Mouse (Mus musculus) right cerebral cortex, postnatal 4 days (tissue): Measurements from ENCODE around the gene Plekhh3.

ENCODE experiments used
- DNase-seq: peaks from one replicate; pipeline ENCODE4 v3.0.0-alpha.2; 2022

Plekhh3 gene

DNA sequence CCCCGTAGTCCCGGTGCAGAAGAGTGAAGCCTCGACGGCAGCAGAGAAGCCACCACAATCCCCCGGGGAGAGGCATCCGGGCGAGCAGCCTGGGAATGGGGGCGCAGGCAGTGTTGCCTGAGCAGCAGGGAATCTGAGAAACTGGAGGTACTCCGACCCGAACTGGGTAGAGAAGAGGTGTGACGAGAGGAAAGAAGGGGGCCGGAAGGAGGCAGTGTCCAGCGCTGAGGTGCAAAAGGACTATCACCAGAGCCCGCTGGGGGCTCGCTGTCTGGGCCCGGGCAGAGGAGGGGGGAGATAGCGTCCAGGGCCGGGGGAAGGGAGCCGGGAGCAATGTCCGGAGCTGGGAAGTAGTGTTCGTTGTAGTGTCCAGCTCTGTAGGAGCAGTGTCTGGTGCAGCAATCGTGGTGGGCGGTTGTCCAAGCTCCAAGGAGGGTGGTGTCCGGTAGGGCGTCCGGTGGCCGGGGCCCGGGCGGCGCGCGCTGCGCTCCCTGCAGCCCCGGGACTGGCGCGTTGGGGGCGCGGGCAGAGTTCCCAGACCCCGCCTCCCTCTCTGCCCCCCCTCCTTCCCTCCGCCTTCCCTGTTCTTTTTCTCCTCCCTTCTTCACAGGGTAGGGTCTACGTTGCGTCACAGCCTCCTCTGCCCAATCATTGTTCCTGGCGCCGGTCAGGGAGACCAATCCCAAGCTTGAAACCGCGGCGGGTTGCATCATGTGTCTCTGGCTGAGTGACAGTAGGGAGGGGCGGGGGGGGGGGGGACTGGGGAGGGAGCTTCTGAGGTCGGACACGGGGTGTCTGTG is at the start of gene Plekhh3:
Plekhh3 (minus strand) TSS at position 541 of the 800 bp plus-strand sequence.
- DNase-seq, result peak; percentile 86

GRCm38 (mm10) chr11:101220853-101221252 is 49.7 kb upstream of the Plekhh3 start:
- DNase-seq, result no peak

DNA sequence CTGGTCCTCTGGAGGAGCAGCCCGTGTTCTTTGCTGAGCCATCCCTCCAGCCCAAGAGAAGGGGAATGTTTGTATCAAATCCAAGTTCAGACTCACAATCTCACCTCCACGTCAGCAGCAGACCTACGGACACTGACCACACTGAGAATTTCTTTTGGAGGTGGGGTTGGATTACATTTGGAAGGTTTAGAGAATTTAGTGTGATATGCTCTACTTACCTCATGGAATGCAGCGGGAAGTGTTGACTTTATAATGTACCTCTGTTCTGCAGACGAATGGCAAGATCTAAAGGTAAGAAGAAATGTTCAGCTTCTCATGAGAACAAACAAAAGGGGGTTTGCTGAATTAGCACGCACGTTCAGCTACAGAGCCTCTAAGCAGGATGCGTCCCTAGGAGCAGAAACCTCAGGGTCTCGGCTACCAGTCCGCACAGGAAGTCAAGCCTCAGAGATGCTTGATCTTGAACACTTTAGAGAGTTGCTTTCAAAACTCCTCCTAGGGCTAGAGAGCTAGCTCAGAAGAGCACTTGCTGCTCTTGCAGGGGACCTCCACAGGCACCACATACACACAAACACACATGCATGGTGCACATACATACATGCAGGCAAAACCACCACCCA is 47.4 kb upstream of the Plekhh3 start:
- DNase-seq, result no peak

DNA sequence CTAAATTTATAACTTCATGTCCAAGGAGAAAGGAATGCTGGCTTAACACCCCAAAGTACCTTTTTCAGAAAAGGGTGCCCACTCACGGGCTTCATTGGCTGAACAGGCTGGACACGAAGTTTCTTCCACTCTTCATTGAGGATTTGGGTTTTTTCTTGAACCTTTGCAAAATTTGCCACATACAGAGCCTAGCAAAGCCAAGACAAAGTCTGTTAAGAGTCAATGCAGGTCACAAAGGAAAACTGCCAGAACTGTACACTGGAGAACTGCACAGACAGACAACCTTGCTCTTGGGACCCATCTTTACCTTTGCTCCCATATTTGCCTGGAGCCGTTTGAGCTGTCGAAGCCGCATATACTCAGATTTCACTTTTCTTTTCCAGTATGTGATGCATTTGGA is 45.8 kb upstream of the Plekhh3 start:
- no peak for DNase-seq

DNA sequence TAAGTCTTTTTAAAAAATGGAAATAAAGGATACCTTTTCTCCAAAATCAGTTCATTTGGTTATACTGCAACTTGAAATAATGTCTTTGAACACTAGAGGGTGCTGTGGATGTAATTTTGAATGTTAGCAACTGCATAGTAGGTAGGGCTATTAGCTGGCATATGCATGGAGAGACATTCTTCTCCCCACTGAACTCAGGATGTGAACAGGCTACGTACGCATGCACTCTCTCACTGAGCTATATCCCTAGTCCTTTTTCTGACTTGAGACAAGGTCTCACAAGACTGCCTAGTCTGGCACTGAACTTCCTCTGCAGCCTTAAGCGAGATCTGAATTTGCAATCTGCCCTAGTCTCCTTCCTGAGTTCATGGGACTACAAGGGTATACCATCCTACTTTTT is 40.8 kb upstream of the Plekhh3 start:
- DNase-seq, result no peak

- no peak for DNase-seq
Observed at GRCm38 (mm10) chr11:101200986-101201385, 29.8 kb upstream of the Plekhh3 start.

DNA sequence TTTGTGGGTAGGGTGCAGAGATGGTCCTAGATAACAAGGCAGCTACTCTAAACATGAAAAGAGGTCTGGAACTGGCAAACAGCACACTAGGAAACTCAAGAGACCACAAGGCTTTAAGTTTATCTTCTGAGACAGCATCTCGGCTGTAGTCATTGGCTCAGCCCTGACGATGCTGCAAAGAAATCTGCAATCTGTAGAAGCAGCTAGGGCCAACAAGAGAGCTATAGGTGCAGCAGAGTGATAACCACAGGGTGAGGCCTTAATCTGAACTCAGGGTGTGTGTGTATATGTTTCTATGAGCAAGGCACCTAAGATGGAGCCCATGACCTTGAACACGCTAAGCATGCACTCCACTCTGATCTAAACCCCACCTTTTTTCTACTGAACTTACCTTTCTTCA is 28.4 kb upstream of the Plekhh3 start:
- DNase-seq, result no peak

GRCm38 (mm10) chr11:101196175-101196574 is 25.0 kb upstream of the Plekhh3 start:
- no peak for DNase-seq

GRCm38 (mm10) chr11:101195571-101195970 is 24.4 kb upstream of the Plekhh3 start:
- DNase-seq, result no peak

DNA sequence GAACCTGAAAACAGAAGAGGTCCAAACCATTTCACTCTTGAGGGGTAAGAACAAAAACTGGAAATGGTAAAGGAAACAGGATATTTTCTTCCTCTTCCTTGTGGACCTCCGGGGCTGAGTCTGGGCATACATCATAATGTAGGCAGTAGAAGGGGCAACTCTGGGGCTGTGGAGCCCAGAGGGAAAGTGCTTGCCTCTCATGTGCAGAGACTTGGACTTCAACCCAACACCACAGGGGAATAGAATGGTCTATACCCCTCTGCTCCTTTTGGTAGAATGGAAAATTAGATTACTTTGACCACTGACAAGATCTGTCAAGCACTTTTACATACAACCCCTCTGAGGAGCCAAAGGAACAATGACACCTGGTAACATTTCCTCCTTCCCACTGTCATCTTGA is 23.9 kb upstream of the Plekhh3 start:
- no peak for DNase-seq

- DNase-seq, result no peak
Observed at GRCm38 (mm10) chr11:101194643-101195042, 23.5 kb upstream of the Plekhh3 start.

DNA sequence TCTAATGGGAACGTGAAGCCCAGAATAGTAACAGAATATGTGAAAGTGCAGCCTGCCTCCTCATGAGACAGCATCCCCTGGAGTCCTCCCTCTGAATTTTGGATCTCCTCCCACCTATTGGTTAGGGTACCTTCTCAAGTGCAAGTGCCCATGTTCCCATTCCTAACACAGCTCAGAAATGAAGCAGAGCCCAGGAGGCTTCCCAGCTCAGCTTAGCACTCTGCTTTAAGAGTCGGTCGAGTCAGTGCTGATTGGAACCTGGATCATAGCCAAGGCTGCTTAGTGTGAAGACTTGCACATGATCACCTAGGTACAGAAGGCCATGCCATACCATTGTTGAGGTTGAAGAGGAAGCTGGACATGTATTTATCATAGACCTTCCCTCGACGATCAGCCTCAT is 23.0 kb upstream of the Plekhh3 start:
- DNase-seq, result no peak

- DNase-seq, result no peak
Observed at GRCm38 (mm10) chr11:101193076-101193475, 21.9 kb upstream of the Plekhh3 start.

DNA sequence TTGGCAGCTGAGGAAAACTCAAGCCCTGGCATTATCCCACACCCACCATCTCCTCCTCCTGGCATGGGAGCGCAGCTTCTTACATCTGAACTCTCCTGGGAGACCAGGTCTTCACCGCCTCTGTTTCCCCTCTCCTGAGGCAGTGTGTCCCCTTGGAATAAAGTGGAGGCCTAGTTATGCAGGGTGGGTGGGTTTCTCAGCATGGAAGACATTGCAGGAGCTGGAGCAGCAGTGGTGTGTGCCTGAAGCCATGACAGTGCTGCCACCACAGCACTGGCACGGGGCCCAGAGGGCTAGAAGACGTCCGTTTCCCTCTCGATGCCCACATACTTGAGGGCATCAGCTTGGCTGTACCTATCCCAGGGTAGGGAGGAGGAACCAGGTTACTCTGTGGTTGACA is 21.5 kb upstream of the Plekhh3 start:
- no peak for DNase-seq

GRCm38 (mm10) chr11:101191919-101192470 is 20.8 kb upstream of the Plekhh3 start:
- DNase-seq, result no peak

DNA sequence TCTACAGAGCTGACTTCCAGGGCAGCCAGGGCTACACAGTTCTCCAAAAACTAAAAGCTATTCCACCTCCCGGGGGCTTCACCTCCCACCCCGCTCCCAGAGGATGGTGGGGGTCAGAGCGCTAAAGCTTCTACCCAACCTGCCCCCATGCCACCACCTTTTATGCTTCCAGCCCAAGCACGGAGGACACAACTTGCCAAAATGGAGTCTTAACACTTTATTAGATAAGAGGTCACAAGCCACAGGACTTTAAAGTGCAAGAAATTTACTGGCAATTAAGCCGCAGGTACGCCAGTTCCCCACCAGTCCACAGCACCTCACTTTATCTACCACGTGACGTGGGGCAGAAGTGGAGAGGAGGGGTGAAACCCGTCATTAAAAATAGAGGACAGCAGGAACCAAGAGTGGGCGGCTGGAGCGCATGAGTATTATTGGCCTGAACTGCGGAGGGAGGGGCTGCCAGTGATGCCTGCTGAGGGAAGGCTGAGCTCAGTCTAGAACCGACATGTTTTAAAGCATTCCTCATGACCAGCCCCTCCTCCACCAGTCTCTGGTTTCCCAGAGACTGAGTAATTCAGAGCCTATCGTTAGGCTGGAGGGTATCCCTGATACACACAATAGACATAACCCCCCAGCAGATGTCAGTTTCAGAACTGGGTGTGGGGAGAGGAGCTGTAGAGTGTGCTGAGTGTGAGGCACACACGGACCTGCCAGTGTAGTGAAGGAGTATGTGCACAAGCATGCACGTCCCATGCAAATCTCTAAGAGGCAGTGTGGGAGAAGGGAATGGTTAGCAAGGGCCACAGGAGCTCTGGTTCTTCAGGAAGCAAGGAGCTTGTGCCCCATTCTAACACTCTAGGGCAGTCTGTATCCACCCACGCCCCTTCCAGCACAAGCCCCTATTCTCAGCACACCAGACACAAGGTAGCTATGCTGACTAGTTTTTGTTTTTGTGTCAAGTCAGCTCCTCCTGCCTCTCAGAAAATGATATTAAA is 20.1 kb upstream of the Plekhh3 start:
- no peak for DNase-seq

GRCm38 (mm10) chr11:101190181-101190912 is 19.2 kb upstream of the Plekhh3 start:
- no peak for DNase-seq

DNA sequence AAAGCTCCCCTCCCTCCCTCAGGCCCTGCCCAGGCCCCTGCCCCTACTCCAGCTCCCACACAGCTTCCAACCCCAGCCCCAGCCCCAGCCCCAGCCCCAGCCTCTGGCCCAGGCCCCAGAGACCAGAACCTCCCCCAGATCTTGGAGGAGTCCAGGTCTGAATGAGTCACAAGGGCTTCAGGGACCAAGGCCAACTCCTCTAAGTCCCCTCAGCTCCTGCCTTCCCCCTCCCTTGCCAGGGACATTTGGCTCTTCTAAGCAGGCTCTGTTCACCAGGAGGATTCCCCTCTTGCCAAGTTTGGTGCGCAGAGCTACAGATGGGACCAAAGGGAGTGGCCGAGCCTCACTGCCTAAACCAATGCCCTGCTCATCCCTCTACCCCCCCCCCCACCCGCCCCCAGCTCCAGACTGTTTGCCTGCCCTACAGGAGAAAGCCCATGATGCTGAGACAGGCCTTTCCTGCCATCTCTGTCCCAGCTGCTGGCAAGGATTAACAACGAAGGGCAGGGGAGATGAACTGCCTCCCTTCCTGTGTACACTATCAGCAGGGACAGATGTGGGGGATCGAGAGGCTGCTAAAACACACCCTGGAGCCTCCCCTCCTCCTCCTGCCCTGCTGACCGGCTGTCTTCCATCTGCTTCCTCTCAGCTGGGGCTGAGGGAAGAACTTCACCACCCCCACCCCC is 18.5 kb upstream of the Plekhh3 start:
- DNase-seq, result no peak

- no peak for DNase-seq
Observed at GRCm38 (mm10) chr11:101188166-101188805, 17.1 kb upstream of the Plekhh3 start.

- no peak for DNase-seq
Observed at GRCm38 (mm10) chr11:101187541-101187940, 16.4 kb upstream of the Plekhh3 start.
